Mouse (Mus musculus) MEL (cell line): ENCODE measurements around the gene Grid1. TPM values are rescaled to one million over a fixed set of nuclear protein-coding genes. Genes with fewer than 3 reads are reported as not detected.

Experiments used
- DNase-seq: peaks from one replicate; pipeline ENCODE4 v3.0.0; 2011; ENCODE audit warnings: low read depth, low spot score
- H3K27ac ChIP-seq: 2 replicates; pipeline ENCODE4 v1.5.1; 2012; ENCODE audit warnings: low read depth, mild to moderate bottlenecking, control low read depth, low read length, moderate library complexity; ENCODE audit not compliant: control insufficient read depth
- H3K27me3 ChIP-seq, 2 experiments: fragments of 150-350 bp in 1 of 2; sonication (generic) in 1 of 2; 2 replicates each; pipeline ENCODE4 v1.6.1; 2012; ENCODE audit warnings: low read length in 2 of 2, mild to moderate bottlenecking in 2 of 2, improper control_type of control experiment in 1 of 2, moderate library complexity in 1 of 2; ENCODE audit not compliant: insufficient read depth in 2 of 2, control insufficient read depth in 1 of 2
- H3K36me3 ChIP-seq, 2 experiments: 2 replicates each; pipeline ENCODE4 v1.6.1; 2012 to 2014; ENCODE audit warnings: low read length in 2 of 2, improper control_type of control experiment in 1 of 2, inconsistent platforms in 1 of 2, mild to moderate bottlenecking in 1 of 2; ENCODE audit not compliant: insufficient read depth in 2 of 2, control insufficient read depth in 1 of 2
- H3K4me1 ChIP-seq, 2 experiments: fragments of 150-350 bp in 1 of 2; sonication (generic) in 1 of 2; 2 replicates each; pipeline ENCODE4 v1.6.1; 2012; ENCODE audit warnings: low read length in 2 of 2, improper control_type of control experiment in 1 of 2, mild to moderate bottlenecking in 1 of 2; ENCODE audit not compliant: insufficient read depth in 2 of 2, control insufficient read depth in 1 of 2
- H3K4me3 ChIP-seq, 2 experiments: fragments of 150-350 bp in 1 of 2; sonication (generic) in 1 of 2; 2 replicates each; pipeline ENCODE4 v1.5.1; 2012; ENCODE audit warnings: low read depth in 2 of 2, low read length in 2 of 2, mild to moderate bottlenecking in 2 of 2, moderate library complexity in 2 of 2, control low read depth in 1 of 2, improper control_type of control experiment in 1 of 2; ENCODE audit not compliant: control insufficient read depth in 1 of 2, insufficient read depth in 1 of 2
- H3K79me2 ChIP-seq: 2 replicates; pipeline ENCODE4 v1.6.1; 2012; ENCODE audit warnings: mild to moderate bottlenecking, low read length, moderate library complexity; ENCODE audit not compliant: control insufficient read depth, poor library complexity, insufficient read depth
- H3K9ac ChIP-seq: 2 replicates; pipeline ENCODE4 v1.6.1; 2012; ENCODE audit warnings: low read depth, mild to moderate bottlenecking, control low read depth, low read length, moderate library complexity; ENCODE audit not compliant: control insufficient read depth, poor library complexity, severe bottlenecking
- H3K9me3 ChIP-seq: fragments of 150-350 bp; sonication (generic); replicated peaks from 2 replicates; pipeline ENCODE4 v1.6.1; 2012; ENCODE audit warnings: mild to moderate bottlenecking, low read length, improper control_type of control experiment, moderate library complexity; ENCODE audit not compliant: insufficient read depth
- CHD1 ChIP-seq: IDR thresholded peaks from 2 replicates; pipeline ENCODE4 v1.6.1; 2012; ENCODE audit warnings: low read depth, mild to moderate bottlenecking, inconsistent platforms, low read length, improper control_type of control experiment
- CTCF ChIP-seq, 3 experiments: IDR thresholded peaks in 2 of 3; conservative IDR thresholded peaks in 1 of 3; 2 replicates each; pipeline ENCODE4 v1.5.1; 2011 to 2012; ENCODE audit warnings: low read length in 3 of 3, low read depth in 2 of 3, mild to moderate bottlenecking in 2 of 3, improper control_type of control experiment in 1 of 3, inconsistent platforms in 1 of 3, mixed read lengths in 1 of 3, moderate library complexity in 1 of 3; ENCODE audit not compliant: control insufficient read depth in 1 of 3, insufficient read depth in 1 of 3, poor library complexity in 1 of 3, severe bottlenecking in 1 of 3
- E2F4 ChIP-seq: IDR thresholded peaks from 2 replicates; pipeline ENCODE4 v1.6.1; 2011; ENCODE audit warnings: low read depth, low read length, improper control_type of control experiment, borderline replicate concordance
- ELF1 ChIP-seq: IDR thresholded peaks from 2 replicates; pipeline ENCODE4 v1.6.1; 2014; ENCODE audit warnings: low read depth, mild to moderate bottlenecking, inconsistent platforms, low read length, improper control_type of control experiment, moderate library complexity
- ETS1 ChIP-seq: IDR thresholded peaks from 2 replicates; pipeline ENCODE4 v1.6.1; 2012; ENCODE audit warnings: low read depth, mild to moderate bottlenecking, inconsistent platforms, low read length, improper control_type of control experiment, moderate library complexity
- MAFK ChIP-seq: IDR thresholded peaks from 2 replicates; pipeline ENCODE4 v1.6.1; 2011; ENCODE audit warnings: low read depth, mild to moderate bottlenecking, low read length, improper control_type of control experiment, borderline replicate concordance
- MAX ChIP-seq: IDR thresholded peaks from 2 replicates; pipeline ENCODE4 v1.6.1; 2011; ENCODE audit warnings: low read length, improper control_type of control experiment
- MEF2A ChIP-seq: IDR thresholded peaks from 2 replicates; pipeline ENCODE4 v1.6.1; 2014; ENCODE audit warnings: low read depth, mild to moderate bottlenecking, inconsistent platforms, low read length, improper control_type of control experiment; ENCODE audit not compliant: poor library complexity, insufficient replicate concordance, severe bottlenecking; ENCODE audit errors: extremely low read depth
- MYB ChIP-seq: IDR thresholded peaks from 2 replicates; pipeline ENCODE4 v1.6.1; 2011; ENCODE audit warnings: mild to moderate bottlenecking, low read depth, low read length, improper control_type of control experiment
- MYC ChIP-seq: IDR thresholded peaks from 2 replicates; pipeline ENCODE4 v1.6.1; 2011; ENCODE audit warnings: low read depth, mild to moderate bottlenecking, low read length, improper control_type of control experiment, moderate library complexity
- NRF1 ChIP-seq: IDR thresholded peaks from 2 replicates; pipeline ENCODE4 v1.6.1; 2014; ENCODE audit warnings: low read depth, mild to moderate bottlenecking, inconsistent platforms, low read length, improper control_type of control experiment, moderate library complexity; ENCODE audit not compliant: poor library complexity, insufficient read depth, severe bottlenecking
- POLR2AphosphoS2 ChIP-seq: IDR thresholded peaks from 2 replicates; pipeline ENCODE4 v1.6.1; 2011; ENCODE audit warnings: low read length, improper control_type of control experiment
- RAD21 ChIP-seq: IDR thresholded peaks from 2 replicates; pipeline ENCODE4 v1.6.1; 2011; ENCODE audit warnings: mild to moderate bottlenecking, low read depth, low read length, improper control_type of control experiment
- TCF12 ChIP-seq: IDR thresholded peaks from 2 replicates; pipeline ENCODE4 v1.6.1; 2014; ENCODE audit warnings: low read depth, mild to moderate bottlenecking, inconsistent platforms, low read length, improper control_type of control experiment, moderate library complexity
- USF2 ChIP-seq, 2 experiments: IDR thresholded peaks; 2 replicates each; pipeline ENCODE4 v1.6.1; 2011 to 2012; ENCODE audit warnings: improper control_type of control experiment in 2 of 2, low read length in 2 of 2, borderline replicate concordance in 1 of 2, inconsistent platforms in 1 of 2, low read depth in 1 of 2, mild to moderate bottlenecking in 1 of 2; ENCODE audit not compliant: insufficient read depth in 1 of 2
- ZKSCAN1 ChIP-seq: IDR thresholded peaks from 2 replicates; pipeline ENCODE4 v1.6.1; 2012; ENCODE audit warnings: low read depth, mild to moderate bottlenecking, inconsistent platforms, low read length, improper control_type of control experiment, moderate library complexity
- polyA plus RNA-seq, 2 experiments: library from polyadenylated mRNA; stranded (reverse) in 1 of 2; unstranded in 1 of 2; fragments of >175 nt in 1 of 2; fragments of >200 nt in 1 of 2; gene quantifications; 2 replicates each; pipeline versions ENCODE4 v1.2.1 to v1.2.4; 2012; ENCODE audit warnings: low replicate concordance in 2 of 2, low read depth in 1 of 2; ENCODE audit not compliant: insufficient read length in 2 of 2, insufficient read depth in 1 of 2, missing spikeins in 1 of 2
- total RNA-seq: library from RNA; depleted of rRNA; stranded (reverse); fragments of 300-350 nt; gene quantifications from 2 replicates; pipeline ENCODE4 v1.2.3, GENCODE M21; 2012

The Grid1 gene
- total and polyA plus RNA-seq, 3 experiments, result not detected

GRCm38 (mm10) chr14:35519402-35519801, 699.5 kb downstream of the Grid1 start:
- Histone ChIP-seq H3K27me3 (no peaks in the 10 kb centered on the region), H3K79me2 (no peaks in the 10 kb centered on the region), H3K9me3 (no peaks in the 10 kb centered on the region), H3K9ac (no peak overlapping the region), H3K4me3 (no peak overlapping the region), H3K27ac (no peak overlapping the region), H3K36me3 (no peaks in the 10 kb centered on the region), H3K4me1 (no peaks in the 10 kb centered on the region)
- TF ChIP-seq E2F4, result no peak
- TF ChIP-seq ZKSCAN1, result no peak
- no peak for TF ChIP-seq RAD21
- no peak for TF ChIP-seq POLR2AphosphoS2
- no peak for TF ChIP-seq ETS1
- TF ChIP-seq MAX, result no peak
- TF ChIP-seq USF2 (IDR thresholded peaks at IDR 0.05; ENCODE audit: borderline replicate concordance in 1 of 2, insufficient read depth in 1 of 2, low read depth in 1 of 2, low read length in 2 of 2), result no peak
- TF ChIP-seq CHD1, result no peak
- TF ChIP-seq TCF12, result no peak
- no peak for TF ChIP-seq CTCF (IDR thresholded peaks at IDR 0.05 in 2 of 3, conservative IDR thresholded peaks at IDR 0.05 in 1 of 3; ENCODE audit: control insufficient read depth in 1 of 3, insufficient read depth in 1 of 3, low read depth in 2 of 3, low read length in 3 of 3, poor library complexity in 1 of 3, severe bottlenecking in 1 of 3)
- TF ChIP-seq MAFK, result no peak
- DNase-seq, result no peak

- no peaks in the 10 kb centered on the region for H3K4me1 ChIP-seq
- no peaks in the 10 kb centered on the region for H3K9me3 ChIP-seq
- H3K4me3 ChIP-seq, result no peak overlapping the region
- H3K36me3 ChIP-seq, result no peaks in the 10 kb centered on the region
- no peaks in the 10 kb centered on the region for H3K27me3 ChIP-seq
- TF ChIP-seq MEF2A (no peak), NRF1 (no peak), ELF1 (no peak), MYC (no peak), MYB (no peak), CTCF (IDR thresholded peaks at IDR 0.05 in 2 of 3, conservative IDR thresholded peaks at IDR 0.05 in 1 of 3; ENCODE audit: control insufficient read depth in 1 of 3, insufficient read depth in 1 of 3, low read depth in 2 of 3, low read length in 3 of 3, poor library complexity in 1 of 3, severe bottlenecking in 1 of 3) (no peak)
- no peaks in the 10 kb centered on the region for H3K79me2 ChIP-seq
- no peak overlapping the region for H3K9ac ChIP-seq
- H3K27ac ChIP-seq, result no peak overlapping the region
- DNase-seq, result no peak
Observed at GRCm38 (mm10) chr14:35538835-35539234, 718.9 kb downstream of the Grid1 start.
